Mouse (Mus musculus): ENCODE measurements at regions not wholly inside any gene's neighbourhood (a gene's known extent, or its start where the extent isn't known, plus 50 kb on each side); places are given as distances from the start of the nearest gene placed in this dataset.

- Histone ChIP-seq H3K27me3 (ENCODE audit: control insufficient read depth, insufficient read depth, low read length) (no peaks in the 10 kb centered on the region), H3K4me2 (replicated peaks) (no peak overlapping the region), H3K4me3 (replicated peaks; ENCODE audit: low read length) (no peak overlapping the region), H3K9ac (no peak overlapping the region), H3K27ac (no peak overlapping the region), H3K9me3 (ENCODE audit: control insufficient read depth, low read length) (no peaks in the 10 kb centered on the region), H3K36me3 (replicated peaks; ENCODE audit: control insufficient read depth, insufficient read depth) (no peaks in the 10 kb centered on the region), H3K4me1 (replicated peaks; ENCODE audit: control insufficient read depth, insufficient read depth, low read length) (no peaks in the 10 kb centered on the region)
- WGBS, result 78% methylated on average over 2 of the region's 2 CpGs
- ATAC-seq (ENCODE audit: low FRiP score), result no peak
- DNase-seq (ENCODE audit: low spot score), result no peak
Observed at GRCm38 (mm10) chr5:46740034-46740582, 882.7 kb upstream of the Lcorl start.

- no peaks in the 10 kb centered on the region for H3K4me1 ChIP-seq (replicated peaks; ENCODE audit: control insufficient read depth, insufficient read depth, low read length)
- H3K36me3 ChIP-seq (replicated peaks; ENCODE audit: control insufficient read depth, insufficient read depth), result no peaks in the 10 kb centered on the region
- no peak overlapping the region for H3K4me2 ChIP-seq (replicated peaks)
- DNase-seq (ENCODE audit: low spot score), result no peak
- H3K9me3 ChIP-seq (ENCODE audit: control insufficient read depth, low read length), result no peaks in the 10 kb centered on the region
- no peak overlapping the region for H3K9ac ChIP-seq
- no peak for ATAC-seq (ENCODE audit: low FRiP score)
- no peak overlapping the region for H3K4me3 ChIP-seq (replicated peaks; ENCODE audit: low read length)
- WGBS, result 74% methylated on average over 3 of the region's 3 CpGs
- H3K27ac ChIP-seq, result no peak overlapping the region
- no peaks in the 10 kb centered on the region for H3K27me3 ChIP-seq (ENCODE audit: control insufficient read depth, insufficient read depth, low read length)
Observed at GRCm38 (mm10) chr5:46732510-46732909, 875.1 kb upstream of the Lcorl start.

- Histone ChIP-seq H3K27me3 (ENCODE audit: control insufficient read depth, insufficient read depth, low read length) (no peaks in the 10 kb centered on the region), H3K4me1 (replicated peaks; ENCODE audit: control insufficient read depth, insufficient read depth, low read length) (no peaks in the 10 kb centered on the region), H3K27ac (no peak overlapping the region), H3K9me3 (ENCODE audit: control insufficient read depth, low read length) (no peaks in the 10 kb centered on the region), H3K9ac (no peak overlapping the region), H3K4me2 (replicated peaks) (no peak overlapping the region), H3K36me3 (replicated peaks; ENCODE audit: control insufficient read depth, insufficient read depth) (no peaks in the 10 kb centered on the region), H3K4me3 (replicated peaks; ENCODE audit: low read length) (no peak overlapping the region)
- WGBS, result 66% methylated on average over 5 of the region's 5 CpGs
- DNase-seq (ENCODE audit: low spot score) (no peak), ATAC-seq (ENCODE audit: low FRiP score) (no peak)
Observed at GRCm38 (mm10) chr5:46732025-46732424, 874.6 kb upstream of the Lcorl start.

DNA sequence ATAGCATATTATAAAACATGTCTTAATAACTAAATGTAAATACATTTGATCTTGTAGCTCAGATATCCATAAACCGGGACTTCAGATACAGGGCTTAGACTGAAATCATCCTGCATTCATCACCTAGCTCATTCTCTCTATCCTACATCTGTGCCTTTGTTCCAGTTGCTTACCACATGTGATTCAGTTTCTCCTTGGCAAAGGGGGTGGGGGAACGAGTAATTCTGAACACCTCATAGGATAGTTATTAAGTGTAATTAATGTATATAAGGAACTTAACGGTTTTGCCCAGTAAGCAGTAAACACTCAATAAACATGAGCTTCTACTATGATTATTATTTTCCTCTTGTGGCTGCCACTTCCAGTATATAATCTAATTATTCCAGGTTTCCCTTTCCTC, 873.9 kb upstream of the Lcorl start:
- H3K9me3 ChIP-seq (ENCODE audit: control insufficient read depth, low read length), result no peaks in the 10 kb centered on the region
- ATAC-seq (ENCODE audit: low FRiP score) (no peak), DNase-seq (ENCODE audit: low spot score) (no peak)
- WGBS, result 58% methylated on average over 3 of the region's 3 CpGs
- H3K4me1 ChIP-seq (replicated peaks; ENCODE audit: control insufficient read depth, insufficient read depth, low read length), result no peaks in the 10 kb centered on the region
- no peaks in the 10 kb centered on the region for H3K27me3 ChIP-seq (ENCODE audit: control insufficient read depth, insufficient read depth, low read length)
- no peak overlapping the region for H3K9ac ChIP-seq
- no peak overlapping the region for H3K4me3 ChIP-seq (replicated peaks; ENCODE audit: low read length)
- H3K27ac ChIP-seq, result no peak overlapping the region
- H3K4me2 ChIP-seq (replicated peaks), result no peak overlapping the region
- H3K36me3 ChIP-seq (replicated peaks; ENCODE audit: control insufficient read depth, insufficient read depth), result no peaks in the 10 kb centered on the region

GRCm38 (mm10) chr5:46709596-46709995, 852.2 kb upstream of the Lcorl start:
- H3K27ac ChIP-seq, result no peak overlapping the region
- no peak overlapping the region for H3K4me2 ChIP-seq (replicated peaks)
- H3K27me3 ChIP-seq (ENCODE audit: control insufficient read depth, insufficient read depth, low read length), result no peaks in the 10 kb centered on the region
- H3K9ac ChIP-seq, result no peak overlapping the region
- WGBS, result 50% methylated on average over 3 of the region's 3 CpGs
- no peaks in the 10 kb centered on the region for H3K36me3 ChIP-seq (replicated peaks; ENCODE audit: control insufficient read depth, insufficient read depth)
- DNase-seq (ENCODE audit: low spot score) (no peak), ATAC-seq (ENCODE audit: low FRiP score) (no peak)
- no peak overlapping the region for H3K4me3 ChIP-seq (replicated peaks; ENCODE audit: low read length)
- H3K9me3 ChIP-seq (ENCODE audit: control insufficient read depth, low read length), result no peaks in the 10 kb centered on the region
- H3K4me1 ChIP-seq (replicated peaks; ENCODE audit: control insufficient read depth, insufficient read depth, low read length), result no peaks in the 10 kb centered on the region

DNA sequence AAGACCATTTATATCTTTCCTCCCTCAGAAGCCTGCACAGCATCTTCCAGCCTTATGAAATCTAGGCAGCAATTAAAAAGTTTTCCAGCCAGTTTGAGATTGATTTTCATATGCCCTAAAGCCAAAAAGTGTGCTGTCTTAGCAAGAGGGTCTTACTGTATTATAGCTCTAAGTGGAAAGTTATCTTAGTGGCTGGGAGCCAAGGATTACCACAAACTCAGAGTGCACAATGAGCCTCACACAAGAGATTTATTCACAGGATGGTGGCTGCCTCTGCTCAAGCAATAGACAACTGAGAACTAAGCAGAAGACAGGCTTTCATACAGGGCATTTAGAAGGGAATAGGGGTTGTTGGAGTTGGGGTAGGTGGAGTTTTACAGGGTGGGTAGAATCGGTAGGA, 850.4 kb upstream of the Lcorl start:
- H3K4me1 ChIP-seq (replicated peaks; ENCODE audit: control insufficient read depth, insufficient read depth, low read length), result no peaks in the 10 kb centered on the region
- ATAC-seq (ENCODE audit: low FRiP score) (no peak), DNase-seq (ENCODE audit: low spot score) (no peak)
- no peak overlapping the region for H3K9ac ChIP-seq
- WGBS, result 91% methylated on average over 1 of the region's 1 CpGs
- H3K27me3 ChIP-seq (ENCODE audit: control insufficient read depth, insufficient read depth, low read length), result no peaks in the 10 kb centered on the region
- H3K36me3 ChIP-seq (replicated peaks; ENCODE audit: control insufficient read depth, insufficient read depth), result no peaks in the 10 kb centered on the region
- H3K4me2 ChIP-seq (replicated peaks), result no peak overlapping the region
- no peaks in the 10 kb centered on the region for H3K9me3 ChIP-seq (ENCODE audit: control insufficient read depth, low read length)
- no peak overlapping the region for H3K27ac ChIP-seq
- no peak overlapping the region for H3K4me3 ChIP-seq (replicated peaks; ENCODE audit: low read length)

GRCm38 (mm10) chr5:46707021-46707420, 849.6 kb upstream of the Lcorl start:
- WGBS, result 94% methylated on average over 5 of the region's 5 CpGs
- no peaks in the 10 kb centered on the region for H3K36me3 ChIP-seq (replicated peaks; ENCODE audit: control insufficient read depth, insufficient read depth)

DNA sequence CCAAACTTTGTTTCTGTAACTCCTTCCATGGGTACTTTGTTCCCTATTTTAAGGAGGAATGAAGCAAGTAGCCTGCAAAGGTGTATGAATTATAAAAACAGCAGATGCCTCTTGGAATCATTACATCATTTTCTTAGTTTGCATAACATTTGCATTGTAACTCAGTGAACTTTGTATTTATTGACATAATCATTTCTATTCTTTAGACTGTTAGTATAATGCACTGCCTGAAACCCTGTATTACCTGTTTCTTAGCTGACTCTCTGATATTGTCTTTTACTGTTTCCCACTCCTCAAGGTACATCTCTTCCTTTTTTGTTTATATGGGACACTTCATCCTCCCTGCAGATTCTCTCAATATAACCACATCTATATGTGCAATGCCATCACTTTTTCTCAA, 820.6 kb upstream of the Lcorl start:
- Histone ChIP-seq H3K27me3 (ENCODE audit: control insufficient read depth, insufficient read depth, low read length) (no peaks in the 10 kb centered on the region), H3K36me3 (replicated peaks; ENCODE audit: control insufficient read depth, insufficient read depth) (no peaks in the 10 kb centered on the region), H3K4me2 (replicated peaks) (no peak overlapping the region), H3K9me3 (ENCODE audit: control insufficient read depth, low read length) (no peaks in the 10 kb centered on the region), H3K4me1 (replicated peaks; ENCODE audit: control insufficient read depth, insufficient read depth, low read length) (no peaks in the 10 kb centered on the region), H3K4me3 (replicated peaks; ENCODE audit: low read length) (no peak overlapping the region), H3K27ac (no peak overlapping the region), H3K9ac (no peak overlapping the region)
- ATAC-seq (ENCODE audit: low FRiP score) (no peak), DNase-seq (ENCODE audit: low spot score) (no peak)

More at GRCm38 (mm10) chr5:46707021-46707420, 849.6 kb upstream of the Lcorl start:
- no peak overlapping the region for H3K4me2 ChIP-seq (replicated peaks)
- no peak for DNase-seq (ENCODE audit: low spot score)
- no peaks in the 10 kb centered on the region for H3K27me3 ChIP-seq (ENCODE audit: control insufficient read depth, insufficient read depth, low read length)
- no peak overlapping the region for H3K27ac ChIP-seq
- ATAC-seq (ENCODE audit: low FRiP score), result no peak
- no peaks in the 10 kb centered on the region for H3K9me3 ChIP-seq (ENCODE audit: control insufficient read depth, low read length)
- H3K4me1 ChIP-seq (replicated peaks; ENCODE audit: control insufficient read depth, insufficient read depth, low read length), result no peaks in the 10 kb centered on the region
- no peak overlapping the region for H3K9ac ChIP-seq
- H3K4me3 ChIP-seq (replicated peaks; ENCODE audit: low read length), result no peak overlapping the region

DNA sequence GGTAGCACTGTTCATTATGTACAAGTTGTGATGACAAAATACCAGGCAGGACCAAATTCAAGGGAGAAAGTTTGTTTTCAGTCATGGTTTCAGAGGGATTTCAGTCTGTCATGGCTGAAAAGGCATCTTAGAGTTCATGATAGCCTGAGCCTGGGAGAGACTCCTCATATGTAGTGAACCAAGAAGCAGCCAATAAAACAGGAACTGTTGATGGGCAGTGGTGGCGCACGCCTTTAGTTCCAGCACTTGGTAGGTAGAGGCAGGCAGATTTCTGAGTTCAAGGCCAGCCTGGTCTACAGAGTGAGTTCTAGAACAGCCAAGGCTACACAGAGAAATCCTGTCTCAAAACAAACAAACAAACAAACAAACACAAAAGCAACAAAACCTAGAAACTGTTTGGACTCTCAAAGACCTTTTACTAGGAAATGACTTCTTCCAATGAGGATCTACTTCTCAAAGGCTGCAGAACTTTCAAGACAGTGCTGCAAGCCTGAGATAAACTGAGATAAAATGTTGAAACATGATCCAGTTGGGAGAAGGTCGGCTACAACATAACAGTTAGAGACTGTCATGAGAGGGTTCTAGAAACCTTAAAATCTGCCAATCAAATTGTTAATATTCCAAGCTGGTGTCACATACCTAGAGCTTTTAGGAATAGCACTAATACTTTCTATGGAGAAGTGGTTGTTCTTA, 817.5 kb upstream of the Lcorl start:
- no peaks in the 10 kb centered on the region for H3K9me3 ChIP-seq (ENCODE audit: control insufficient read depth, low read length)
- no peaks in the 10 kb centered on the region for H3K4me1 ChIP-seq (replicated peaks; ENCODE audit: control insufficient read depth, insufficient read depth, low read length)
- ATAC-seq (ENCODE audit: low FRiP score) (no peak), DNase-seq (ENCODE audit: low spot score) (no peak)
- no peak overlapping the region for H3K4me3 ChIP-seq (replicated peaks; ENCODE audit: low read length)
- H3K27me3 ChIP-seq (ENCODE audit: control insufficient read depth, insufficient read depth, low read length), result no peaks in the 10 kb centered on the region
- no peaks in the 10 kb centered on the region for H3K36me3 ChIP-seq (replicated peaks; ENCODE audit: control insufficient read depth, insufficient read depth)
- WGBS, result 90% methylated on average over 3 of the region's 3 CpGs
- no peak overlapping the region for H3K27ac ChIP-seq
- H3K9ac ChIP-seq, result no peak overlapping the region
- H3K4me2 ChIP-seq (replicated peaks), result no peak overlapping the region

DNA sequence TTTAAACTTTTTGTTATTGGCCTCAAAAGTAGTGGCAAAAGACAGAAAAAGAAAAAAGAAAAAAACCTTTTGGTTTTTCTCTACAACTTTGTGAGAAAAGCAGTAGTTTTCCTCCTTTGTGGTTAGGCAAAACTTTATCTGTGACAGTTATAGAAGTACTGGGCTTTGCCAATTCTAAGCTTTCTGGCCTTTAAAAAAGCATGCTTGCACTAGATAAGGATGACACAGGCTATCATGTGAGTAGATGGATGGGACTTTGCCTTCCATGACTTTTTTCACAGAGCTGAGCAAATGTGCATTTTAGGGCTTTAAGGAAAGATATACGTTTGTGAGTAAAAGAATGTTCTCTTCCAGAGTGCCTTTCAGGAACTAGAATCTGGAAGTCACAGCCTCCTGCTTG, 816.0 kb upstream of the Lcorl start:
- 84% methylated on average over 1 of the region's 1 CpGs for WGBS

More for the DNA sequence above, 816.0 kb upstream of the Lcorl start:
- no peaks in the 10 kb centered on the region for H3K36me3 ChIP-seq (replicated peaks; ENCODE audit: control insufficient read depth, insufficient read depth)
- no peaks in the 10 kb centered on the region for H3K9me3 ChIP-seq (ENCODE audit: control insufficient read depth, low read length)
- no peaks in the 10 kb centered on the region for H3K4me1 ChIP-seq (replicated peaks; ENCODE audit: control insufficient read depth, insufficient read depth, low read length)
- H3K27me3 ChIP-seq (ENCODE audit: control insufficient read depth, insufficient read depth, low read length), result no peaks in the 10 kb centered on the region
- DNase-seq (ENCODE audit: low spot score) (no peak), ATAC-seq (ENCODE audit: low FRiP score) (no peak)
- no peak overlapping the region for H3K4me3 ChIP-seq (replicated peaks; ENCODE audit: low read length)
- no peak overlapping the region for H3K27ac ChIP-seq
- H3K9ac ChIP-seq, result no peak overlapping the region
- H3K4me2 ChIP-seq (replicated peaks), result no peak overlapping the region
